Mouse (Mus musculus): ENCODE measurements at regions not wholly inside any gene's neighbourhood (a gene's known extent, or its start where the extent isn't known, plus 50 kb on each side); places are given as distances from the start of the nearest gene placed in this dataset.

- no peaks in the 10 kb centered on the region for H3K9me3 ChIP-seq (replicated peaks; ENCODE audit: insufficient read depth, low read length)
- TF ChIP-seq MAFK (IDR thresholded peaks at IDR 0.05; ENCODE audit: borderline replicate concordance, low read depth, low read length) (no peak), SIN3A (IDR thresholded peaks at IDR 0.05; ENCODE audit: low read length) (no peak), ELF1 (IDR thresholded peaks at IDR 0.05; ENCODE audit: low read depth, low read length) (no peak), GATA1 (IDR thresholded peaks at IDR 0.05; ENCODE audit: low read depth, low read length) (no peak), POLR2AphosphoS2 (IDR thresholded peaks at IDR 0.05; ENCODE audit: low read length) (no peak), GABPA (IDR thresholded peaks at IDR 0.05; ENCODE audit: low read depth, low read length) (no peak), ETS1 (IDR thresholded peaks at IDR 0.05; ENCODE audit: low read depth, low read length) (no peak), CHD1 (IDR thresholded peaks at IDR 0.05; ENCODE audit: low read depth, low read length) (no peak), KAT2A (conservative IDR thresholded peaks at IDR 0.05; ENCODE audit: low read depth, low read length) (no peak), MYC (IDR thresholded peaks at IDR 0.05; ENCODE audit: low read depth, low read length) (no peak), E2F4 (IDR thresholded peaks at IDR 0.05; ENCODE audit: borderline replicate concordance, low read depth, low read length) (no peak), NELFE (IDR thresholded peaks at IDR 0.05; ENCODE audit: low read depth, low read length) (no peak), TAL1 (IDR thresholded peaks at IDR 0.05; ENCODE audit: low read length) (no peak), CHD2 (IDR thresholded peaks at IDR 0.05; ENCODE audit: low read length) (no peak), CTCF (IDR thresholded peaks at IDR 0.05 in 2 of 3, conservative IDR thresholded peaks at IDR 0.05 in 1 of 3; ENCODE audit: control insufficient read depth in 1 of 3, insufficient read depth in 1 of 3, low read depth in 2 of 3, low read length in 3 of 3, poor library complexity in 1 of 3, severe bottlenecking in 1 of 3) (no peak)
- H3K27ac ChIP-seq (ENCODE audit: control insufficient read depth, low read depth, low read length), result no peak overlapping the region
- no peak for DNase-seq (ENCODE audit: low read depth, low spot score)
- H3K4me3 ChIP-seq (ENCODE audit: control insufficient read depth in 1 of 2, insufficient read depth in 1 of 2, low read depth in 2 of 2, low read length in 2 of 2), result no peak overlapping the region
- H3K27me3 ChIP-seq (ENCODE audit: control insufficient read depth in 1 of 2, insufficient read depth in 2 of 2, low read length in 2 of 2), result no peaks in the 10 kb centered on the region
- H3K9ac ChIP-seq (ENCODE audit: control insufficient read depth, low read depth, low read length, poor library complexity, severe bottlenecking), result no peak overlapping the region
- no peaks in the 10 kb centered on the region for H3K79me2 ChIP-seq (ENCODE audit: control insufficient read depth, insufficient read depth, low read length, poor library complexity)
- H3K4me1 ChIP-seq (ENCODE audit: control insufficient read depth in 1 of 2, insufficient read depth in 2 of 2, low read length in 2 of 2), result no peaks in the 10 kb centered on the region
- H3K36me3 ChIP-seq (ENCODE audit: control insufficient read depth in 1 of 2, insufficient read depth in 2 of 2, low read length in 2 of 2), result no peaks in the 10 kb centered on the region
These were observed 424.9 kb downstream of the Cbln4 start for GRCm38 (mm10) chr2:171618333-171618732.

GRCm38 (mm10) chr2:171615462-171615861, 427.8 kb downstream of the Cbln4 start:
- Histone ChIP-seq H3K79me2 (ENCODE audit: control insufficient read depth, insufficient read depth, low read length, poor library complexity) (no peaks in the 10 kb centered on the region), H3K27me3 (ENCODE audit: control insufficient read depth in 1 of 2, insufficient read depth in 2 of 2, low read length in 2 of 2) (no peaks in the 10 kb centered on the region), H3K9me3 (replicated peaks; ENCODE audit: insufficient read depth, low read length) (no peaks in the 10 kb centered on the region), H3K27ac (ENCODE audit: control insufficient read depth, low read depth, low read length) (no peak overlapping the region), H3K4me1 (ENCODE audit: control insufficient read depth in 1 of 2, insufficient read depth in 2 of 2, low read length in 2 of 2) (no peaks in the 10 kb centered on the region), H3K36me3 (ENCODE audit: control insufficient read depth in 1 of 2, insufficient read depth in 2 of 2, low read length in 2 of 2) (no peaks in the 10 kb centered on the region), H3K9ac (ENCODE audit: control insufficient read depth, low read depth, low read length, poor library complexity, severe bottlenecking) (no peak overlapping the region), H3K4me3 (ENCODE audit: control insufficient read depth in 1 of 2, insufficient read depth in 1 of 2, low read depth in 2 of 2, low read length in 2 of 2) (no peak overlapping the region)
- no peak for DNase-seq (ENCODE audit: low read depth, low spot score)
- no peak for TF ChIP-seq KAT2A (conservative IDR thresholded peaks at IDR 0.05; ENCODE audit: low read depth, low read length)
- TF ChIP-seq EP300 (IDR thresholded peaks at IDR 0.05; ENCODE audit: low read depth in 1 of 2, low read length in 2 of 2), result no peak
- no peak for TF ChIP-seq MAFK (IDR thresholded peaks at IDR 0.05; ENCODE audit: borderline replicate concordance, low read depth, low read length)
- no peak for TF ChIP-seq E2F4 (IDR thresholded peaks at IDR 0.05; ENCODE audit: borderline replicate concordance, low read depth, low read length)
- no peak for TF ChIP-seq UBTF (IDR thresholded peaks at IDR 0.05; ENCODE audit: borderline replicate concordance, insufficient read depth, low read depth, low read length)
- no peak for TF ChIP-seq NELFE (IDR thresholded peaks at IDR 0.05; ENCODE audit: low read depth, low read length)
- no peak for TF ChIP-seq CTCF (IDR thresholded peaks at IDR 0.05 in 2 of 3, conservative IDR thresholded peaks at IDR 0.05 in 1 of 3; ENCODE audit: control insufficient read depth in 1 of 3, insufficient read depth in 1 of 3, low read depth in 2 of 3, low read length in 3 of 3, poor library complexity in 1 of 3, severe bottlenecking in 1 of 3)
- TF ChIP-seq MXI1 (IDR thresholded peaks at IDR 0.05; ENCODE audit: low read depth, low read length), result no peak
- TF ChIP-seq POLR2AphosphoS5 (IDR thresholded peaks at IDR 0.05; ENCODE audit: borderline replicate concordance, low read depth, low read length), result no peak
- TF ChIP-seq ZC3H11A (IDR thresholded peaks at IDR 0.05; ENCODE audit: low read depth, low read length), result no peak
- TF ChIP-seq TBP (IDR thresholded peaks at IDR 0.05; ENCODE audit: low read depth, low read length), result no peak
- no peak for TF ChIP-seq GATA1 (IDR thresholded peaks at IDR 0.05; ENCODE audit: low read depth, low read length)
- TF ChIP-seq POLR2AphosphoS2 (IDR thresholded peaks at IDR 0.05; ENCODE audit: low read length), result no peak

Measured in MEL (cell line).